Mouse (Mus musculus): Measurements from ENCODE around the gene Rhox4g.
"Not testable (repeated sequence)": the region's sequence is repeated elsewhere in the genome, so short reads cannot be mapped to it uniquely, and the experiment has no call there.

The Rhox4g gene

DNA sequence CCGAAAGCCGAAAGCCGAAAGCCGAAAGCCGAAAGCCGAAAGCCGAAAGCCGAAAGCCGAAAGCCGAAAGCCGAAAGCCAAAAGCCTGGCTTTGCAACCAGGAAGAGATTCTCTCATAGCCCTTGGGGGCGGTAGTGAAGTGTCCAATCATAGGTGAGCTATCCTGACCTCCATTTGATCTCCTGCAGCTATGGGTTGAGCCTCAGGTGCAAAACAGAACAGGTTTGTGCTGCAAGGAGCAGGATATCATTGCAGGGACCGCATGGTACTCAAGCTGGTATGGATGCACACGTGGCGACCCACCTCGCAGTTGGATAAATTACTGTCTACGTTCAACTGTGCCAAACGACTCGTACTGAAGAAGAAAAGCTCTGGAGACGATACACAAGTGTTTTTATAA lies at the start of gene Rhox4g:
Gene Rhox4g, minus strand, starts transcription at position 101 of the 400 bp plus-strand sequence.
- DNase-seq (ENCODE audit: low read depth, low spot score), result not testable (repeated sequence)

DNA sequence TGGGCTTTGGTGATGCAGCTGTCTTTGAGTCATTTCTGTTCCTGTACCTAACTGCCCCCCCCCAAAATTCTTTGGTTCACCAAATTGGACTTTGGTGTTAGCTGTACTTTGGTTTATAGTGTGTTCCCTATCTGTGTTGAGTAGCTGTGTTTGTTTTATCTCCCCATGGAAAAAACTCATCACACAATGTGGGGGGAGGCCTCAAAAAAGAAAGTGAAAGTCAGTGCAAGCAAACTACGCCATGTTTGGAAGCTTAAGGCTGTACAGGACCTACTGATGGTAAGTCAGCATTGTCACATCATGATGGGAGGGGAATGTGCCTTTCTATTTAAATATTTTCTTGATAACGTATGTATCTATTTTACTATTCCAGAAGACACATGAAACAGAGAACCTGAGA lies 41.1 kb upstream of the Rhox4g start:
- DNase-seq (ENCODE audit: low read depth, low spot score), result no peak

DNA sequence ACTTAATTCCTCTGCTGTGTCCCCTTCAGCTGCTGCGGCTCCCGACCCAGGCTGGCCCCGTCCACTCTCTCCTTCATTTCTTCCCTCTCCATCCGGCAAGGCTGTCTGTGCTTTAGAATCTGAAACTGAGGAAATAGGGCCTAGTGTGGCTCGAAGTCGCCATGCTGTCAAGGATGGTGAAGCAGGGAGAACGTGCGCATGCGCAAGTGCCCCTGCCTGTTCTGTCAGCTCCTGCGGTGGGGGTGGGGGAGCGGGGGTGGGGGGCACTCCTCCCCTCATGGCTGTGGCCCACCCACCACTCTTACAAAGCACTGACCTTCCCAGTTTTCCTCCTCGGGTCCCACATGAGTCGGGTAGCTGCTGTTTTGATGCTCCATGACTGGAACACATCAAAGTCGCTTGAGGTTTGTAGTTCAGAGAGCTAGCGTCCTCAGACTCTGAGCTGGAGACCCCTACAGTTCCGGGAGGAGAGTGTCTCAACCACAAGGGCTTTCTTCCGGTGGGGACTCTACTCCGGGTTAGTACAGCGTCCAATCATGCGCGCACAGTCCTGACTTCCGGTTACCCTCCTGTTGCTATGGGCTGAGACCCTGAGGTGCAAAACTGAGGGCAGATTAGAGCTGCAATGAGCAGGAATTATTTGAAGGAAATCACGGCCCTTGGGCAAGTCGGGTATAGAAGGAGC lies 32.0 kb upstream of the Rhox4g start:
- DNase-seq (ENCODE audit: low read depth, low spot score), result no peak

DNA sequence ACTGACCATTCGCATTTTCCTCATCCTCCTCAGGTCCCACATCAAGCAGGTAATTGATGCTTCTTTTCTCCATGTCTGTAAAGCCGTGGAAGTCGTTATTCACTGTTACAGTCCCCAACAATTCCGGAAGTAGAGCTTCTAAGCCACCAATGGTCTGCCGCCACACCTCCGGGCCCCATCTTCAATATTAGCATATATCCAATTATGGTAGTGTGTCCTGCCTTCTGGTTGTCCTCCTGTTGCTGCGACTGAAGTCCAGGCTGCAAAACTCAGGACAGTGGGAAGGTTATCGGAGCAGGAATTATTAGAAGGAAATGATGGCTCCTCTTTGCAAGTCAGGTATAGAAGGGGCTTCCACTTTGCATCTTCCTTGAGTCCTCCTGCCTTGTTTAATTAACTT lies 22.1 kb upstream of the Rhox4g start, which contains the start of gene Rhox2h:
Gene Rhox2h, minus strand, starts transcription at position 101 of the 400 bp plus-strand sequence.
- DNase-seq (ENCODE audit: low read depth, low spot score), result not testable (repeated sequence)

GRCm38 (mm10) chrX:37668664-37669063 lies 17.5 kb upstream of the Rhox4g start, which contains the start of gene Rhox3h:
TSS of gene Rhox3h (minus strand) at chrX:37668764.
- not testable (repeated sequence) for DNase-seq (ENCODE audit: low read depth, low spot score)

GRCm38 (mm10) chrX:37643370-37643769 lies 7.8 kb downstream of the Rhox4g start, which contains the start of gene Rhox2g:
TSS of gene Rhox2g (minus strand) at chrX:37643470.
- DNase-seq (ENCODE audit: low read depth, low spot score), result not testable (repeated sequence)

DNA sequence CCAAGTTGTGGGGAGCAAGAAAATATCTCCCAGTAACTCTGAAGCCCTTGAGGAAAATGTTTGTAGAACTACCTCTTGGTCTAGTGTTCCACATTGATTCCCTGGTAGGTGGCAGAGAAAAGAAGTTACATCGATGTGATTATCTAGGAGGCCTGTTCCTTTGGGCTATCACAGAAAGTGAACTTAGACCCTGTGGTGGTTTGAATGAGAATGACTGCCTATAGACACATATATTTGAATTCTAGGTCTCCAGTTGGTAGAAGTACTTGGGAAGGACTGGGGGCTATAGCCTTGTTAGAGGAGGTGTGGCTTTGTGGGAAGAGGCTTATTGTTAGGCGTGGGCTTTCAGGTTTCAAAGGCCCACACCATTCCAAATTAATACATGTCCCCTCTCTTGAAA lies 22.6 kb downstream of the Rhox4g start, which contains the start of gene Rhox3g:
Gene Rhox3g, minus strand, starts transcription at position 101 of the 400 bp plus-strand sequence.
- DNase-seq (ENCODE audit: low read depth, low spot score), result not testable (repeated sequence)

GRCm38 (mm10) chrX:37607604-37608003 lies 43.5 kb downstream of the Rhox4g start, which contains the start of gene Rhox4f:
TSS of gene Rhox4f (minus strand) at chrX:37607704.
- not testable (repeated sequence) for DNase-seq (ENCODE audit: low read depth, low spot score)
